Mouse (Mus musculus) MEL (cell line): ENCODE measurements around the gene Atp5h. TPM values are rescaled to one million over a fixed set of nuclear protein-coding genes. Genes with fewer than 3 reads are reported as not detected.
A peak's percentile ranks its signal among the peaks of the same experiment; 100 is the strongest.

Source experiments
- DNase-seq: peaks from one replicate; pipeline ENCODE4 v3.0.0; 2011; ENCODE audit warnings: low read depth, low spot score
- H3K27ac ChIP-seq: 2 replicates; pipeline ENCODE4 v1.5.1; 2012; ENCODE audit warnings: low read depth, mild to moderate bottlenecking, control low read depth, low read length, moderate library complexity; ENCODE audit not compliant: control insufficient read depth
- H3K27me3 ChIP-seq, 2 experiments: fragments of 150-350 bp in 1 of 2; sonication (generic) in 1 of 2; 2 replicates each; pipeline ENCODE4 v1.6.1; 2012; ENCODE audit warnings: low read length in 2 of 2, mild to moderate bottlenecking in 2 of 2, improper control_type of control experiment in 1 of 2, moderate library complexity in 1 of 2; ENCODE audit not compliant: insufficient read depth in 2 of 2, control insufficient read depth in 1 of 2
- H3K36me3 ChIP-seq, 2 experiments: 2 replicates each; pipeline ENCODE4 v1.6.1; 2012 to 2014; ENCODE audit warnings: low read length in 2 of 2, improper control_type of control experiment in 1 of 2, inconsistent platforms in 1 of 2, mild to moderate bottlenecking in 1 of 2; ENCODE audit not compliant: insufficient read depth in 2 of 2, control insufficient read depth in 1 of 2
- H3K4me1 ChIP-seq, 2 experiments: fragments of 150-350 bp in 1 of 2; sonication (generic) in 1 of 2; 2 replicates each; pipeline ENCODE4 v1.6.1; 2012; ENCODE audit warnings: low read length in 2 of 2, improper control_type of control experiment in 1 of 2, mild to moderate bottlenecking in 1 of 2; ENCODE audit not compliant: insufficient read depth in 2 of 2, control insufficient read depth in 1 of 2
- H3K4me3 ChIP-seq, 2 experiments: fragments of 150-350 bp in 1 of 2; sonication (generic) in 1 of 2; 2 replicates each; pipeline ENCODE4 v1.5.1; 2012; ENCODE audit warnings: low read depth in 2 of 2, low read length in 2 of 2, mild to moderate bottlenecking in 2 of 2, moderate library complexity in 2 of 2, control low read depth in 1 of 2, improper control_type of control experiment in 1 of 2; ENCODE audit not compliant: control insufficient read depth in 1 of 2, insufficient read depth in 1 of 2
- H3K79me2 ChIP-seq: 2 replicates; pipeline ENCODE4 v1.6.1; 2012; ENCODE audit warnings: mild to moderate bottlenecking, low read length, moderate library complexity; ENCODE audit not compliant: control insufficient read depth, poor library complexity, insufficient read depth
- H3K9ac ChIP-seq: 2 replicates; pipeline ENCODE4 v1.6.1; 2012; ENCODE audit warnings: low read depth, mild to moderate bottlenecking, control low read depth, low read length, moderate library complexity; ENCODE audit not compliant: control insufficient read depth, poor library complexity, severe bottlenecking
- H3K9me3 ChIP-seq: fragments of 150-350 bp; sonication (generic); replicated peaks from 2 replicates; pipeline ENCODE4 v1.6.1; 2012; ENCODE audit warnings: mild to moderate bottlenecking, low read length, improper control_type of control experiment, moderate library complexity; ENCODE audit not compliant: insufficient read depth
- BHLHE40 ChIP-seq: IDR thresholded peaks from 2 replicates; pipeline ENCODE4 v1.6.1; 2012; ENCODE audit warnings: low read depth, mild to moderate bottlenecking, inconsistent platforms, low read length, improper control_type of control experiment, borderline replicate concordance
- CHD1 ChIP-seq: IDR thresholded peaks from 2 replicates; pipeline ENCODE4 v1.6.1; 2012; ENCODE audit warnings: low read depth, mild to moderate bottlenecking, inconsistent platforms, low read length, improper control_type of control experiment
- CHD2 ChIP-seq: IDR thresholded peaks from 2 replicates; pipeline ENCODE4 v1.6.1; 2011; ENCODE audit warnings: low read length, improper control_type of control experiment
- E2F4 ChIP-seq: IDR thresholded peaks from 2 replicates; pipeline ENCODE4 v1.6.1; 2011; ENCODE audit warnings: low read depth, low read length, improper control_type of control experiment, borderline replicate concordance
- ELF1 ChIP-seq: IDR thresholded peaks from 2 replicates; pipeline ENCODE4 v1.6.1; 2014; ENCODE audit warnings: low read depth, mild to moderate bottlenecking, inconsistent platforms, low read length, improper control_type of control experiment, moderate library complexity
- EP300 ChIP-seq, 2 experiments: IDR thresholded peaks; 2 replicates each; pipeline ENCODE4 v1.6.1; 2011; ENCODE audit warnings: improper control_type of control experiment in 2 of 2, low read length in 2 of 2, low read depth in 1 of 2, mild to moderate bottlenecking in 1 of 2
- GABPA ChIP-seq: IDR thresholded peaks from 2 replicates; pipeline ENCODE4 v1.6.1; 2012; ENCODE audit warnings: low read depth, mild to moderate bottlenecking, inconsistent platforms, low read length, improper control_type of control experiment, moderate library complexity
- GATA1 ChIP-seq: IDR thresholded peaks from 2 replicates; pipeline ENCODE4 v1.6.1; 2011; ENCODE audit warnings: low read depth, low read length, improper control_type of control experiment
- HCFC1 ChIP-seq: IDR thresholded peaks from 2 replicates; pipeline ENCODE4 v1.6.1; 2012; ENCODE audit warnings: low read depth, mild to moderate bottlenecking, inconsistent platforms, low read length, improper control_type of control experiment, moderate library complexity
- JUND ChIP-seq: IDR thresholded peaks from 2 replicates; pipeline ENCODE4 v1.6.1; 2011; ENCODE audit warnings: low read depth, mild to moderate bottlenecking, improper control_type of control experiment, low read length
- KAT2A ChIP-seq: conservative IDR thresholded peaks from 2 replicates; pipeline ENCODE4 v1.6.1; 2012; ENCODE audit warnings: low read depth, low read length, improper control_type of control experiment, inconsistent platforms
- MAFK ChIP-seq: IDR thresholded peaks from 2 replicates; pipeline ENCODE4 v1.6.1; 2011; ENCODE audit warnings: low read depth, mild to moderate bottlenecking, low read length, improper control_type of control experiment, borderline replicate concordance
- MAX ChIP-seq: IDR thresholded peaks from 2 replicates; pipeline ENCODE4 v1.6.1; 2011; ENCODE audit warnings: low read length, improper control_type of control experiment
- MAZ ChIP-seq: IDR thresholded peaks from 2 replicates; pipeline ENCODE4 v1.6.1; 2012; ENCODE audit warnings: low read depth, mild to moderate bottlenecking, inconsistent platforms, low read length, improper control_type of control experiment
- MEF2A ChIP-seq: IDR thresholded peaks from 2 replicates; pipeline ENCODE4 v1.6.1; 2014; ENCODE audit warnings: low read depth, mild to moderate bottlenecking, inconsistent platforms, low read length, improper control_type of control experiment; ENCODE audit not compliant: poor library complexity, insufficient replicate concordance, severe bottlenecking; ENCODE audit errors: extremely low read depth
- MYB ChIP-seq: IDR thresholded peaks from 2 replicates; pipeline ENCODE4 v1.6.1; 2011; ENCODE audit warnings: mild to moderate bottlenecking, low read depth, low read length, improper control_type of control experiment
- MYC ChIP-seq: IDR thresholded peaks from 2 replicates; pipeline ENCODE4 v1.6.1; 2011; ENCODE audit warnings: low read depth, mild to moderate bottlenecking, low read length, improper control_type of control experiment, moderate library complexity
- NELFE ChIP-seq: IDR thresholded peaks from 2 replicates; pipeline ENCODE4 v1.6.1; 2011; ENCODE audit warnings: low read depth, low read length, improper control_type of control experiment
- POLR2AphosphoS2 ChIP-seq: IDR thresholded peaks from 2 replicates; pipeline ENCODE4 v1.6.1; 2011; ENCODE audit warnings: low read length, improper control_type of control experiment
- POLR2AphosphoS5 ChIP-seq: IDR thresholded peaks from 2 replicates; pipeline ENCODE4 v1.6.1; 2012; ENCODE audit warnings: low read depth, borderline replicate concordance, mild to moderate bottlenecking, inconsistent platforms, low read length, moderate library complexity, mixed read lengths
- RAD21 ChIP-seq: IDR thresholded peaks from 2 replicates; pipeline ENCODE4 v1.6.1; 2011; ENCODE audit warnings: mild to moderate bottlenecking, low read depth, low read length, improper control_type of control experiment
- RCOR1 ChIP-seq: IDR thresholded peaks from 2 replicates; pipeline ENCODE4 v1.6.1; 2012; ENCODE audit warnings: low read depth, mild to moderate bottlenecking, inconsistent platforms, low read length, improper control_type of control experiment
- SIN3A ChIP-seq: IDR thresholded peaks from 2 replicates; pipeline ENCODE4 v1.6.1; 2012; ENCODE audit warnings: low read length, improper control_type of control experiment, inconsistent platforms
- SMC3 ChIP-seq: IDR thresholded peaks from 2 replicates; pipeline ENCODE4 v1.6.1; 2011; ENCODE audit warnings: low read depth, low read length, improper control_type of control experiment
- TBP ChIP-seq: IDR thresholded peaks from 2 replicates; pipeline ENCODE4 v1.8.0; 2011; ENCODE audit warnings: low read depth, low read length, improper control_type of control experiment
- UBTF ChIP-seq: IDR thresholded peaks from 2 replicates; pipeline ENCODE4 v1.6.1; 2012; ENCODE audit warnings: low read depth, mild to moderate bottlenecking, inconsistent platforms, low read length, improper control_type of control experiment, moderate library complexity, borderline replicate concordance; ENCODE audit not compliant: insufficient read depth
- USF1 ChIP-seq: IDR thresholded peaks from 2 replicates; pipeline ENCODE4 v1.6.1; 2014; ENCODE audit warnings: low read depth, mild to moderate bottlenecking, inconsistent platforms, low read length, improper control_type of control experiment, moderate library complexity
- ZC3H11A ChIP-seq: IDR thresholded peaks from 2 replicates; pipeline ENCODE4 v1.6.1; 2012; ENCODE audit warnings: low read depth, mild to moderate bottlenecking, inconsistent platforms, low read length, improper control_type of control experiment
- ZKSCAN1 ChIP-seq: IDR thresholded peaks from 2 replicates; pipeline ENCODE4 v1.6.1; 2012; ENCODE audit warnings: low read depth, mild to moderate bottlenecking, inconsistent platforms, low read length, improper control_type of control experiment, moderate library complexity
- ZMIZ1 ChIP-seq: IDR thresholded peaks from 2 replicates; pipeline ENCODE4 v1.6.1; 2012; ENCODE audit warnings: low read depth, mild to moderate bottlenecking, inconsistent platforms, low read length, improper control_type of control experiment, moderate library complexity
- ZNF384 ChIP-seq: IDR thresholded peaks from 2 replicates; pipeline ENCODE4 v1.6.1; 2012; ENCODE audit warnings: low read depth, mild to moderate bottlenecking, inconsistent platforms, low read length, improper control_type of control experiment
- polyA plus RNA-seq, 2 experiments: library from polyadenylated mRNA; stranded (reverse) in 1 of 2; unstranded in 1 of 2; fragments of >175 nt in 1 of 2; fragments of >200 nt in 1 of 2; gene quantifications; 2 replicates each; pipeline versions ENCODE4 v1.2.1 to v1.2.4; 2012; ENCODE audit warnings: low replicate concordance in 2 of 2, low read depth in 1 of 2; ENCODE audit not compliant: insufficient read length in 2 of 2, insufficient read depth in 1 of 2, missing spikeins in 1 of 2
- total RNA-seq: library from RNA; depleted of rRNA; stranded (reverse); fragments of 300-350 nt; gene quantifications from 2 replicates; pipeline ENCODE4 v1.2.3, GENCODE M21; 2012

The Atp5h gene
- total and polyA plus RNA-seq, 3 experiments = 525 to 1,715 (median 706) TPM

GRCm38 (mm10) chr11:115439326-115439725 lies 19.6 kb upstream of the Atp5h start:
- no peak overlapping the region for H3K9ac ChIP-seq
- DNase-seq = no peak
- H3K4me3 ChIP-seq = no peak overlapping the region
- H3K79me2 ChIP-seq = no peaks in the 10 kb centered on the region
- peak; percentile 58 for TF ChIP-seq RCOR1
- TF ChIP-seq TBP = no peak
- peaks cover 0 to 5% of the 10 kb centered on the region in 2 experiments; a peak in 2 of 4 replicates for H3K36me3 ChIP-seq
- no peak overlapping the region for H3K27ac ChIP-seq
- H3K9me3 ChIP-seq = no peaks in the 10 kb centered on the region
- H3K4me1 ChIP-seq = peaks cover 3 to 8% of the 10 kb centered on the region in 2 experiments; a peak in 3 of 4 replicates
- no peaks in the 10 kb centered on the region for H3K27me3 ChIP-seq

- Histone ChIP-seq H3K79me2 (no peaks in the 10 kb centered on the region), H3K36me3 (peaks cover 0 to 5% of the 10 kb centered on the region in 2 experiments; a peak in 2 of 4 replicates), H3K27ac (no peak overlapping the region; the same call in 1 of the 2 replicates), H3K27me3 (no peaks in the 10 kb centered on the region), H3K9ac (no peak overlapping the region), H3K4me3 (no peak overlapping the region), H3K4me1 (peaks cover 3 to 8% of the 10 kb centered on the region in 2 experiments; a peak in 3 of 4 replicates), H3K9me3 (no peaks in the 10 kb centered on the region)
- peak; percentile 80 for DNase-seq
- TF ChIP-seq EP300 (IDR thresholded peaks at IDR 0.05; ENCODE audit: low read depth in 1 of 2, low read length in 2 of 2) (peak; percentile 59 to 62), TBP (no peak), GATA1 (peak; percentile 40; the same call in 1 of the 2 replicates), MEF2A (no peak), GABPA (peak; percentile 92), ZKSCAN1 (no peak), BHLHE40 (no peak), UBTF (no peak), KAT2A (no peak), SMC3 (0 out of 2 replicates have a peak, but pooled peaks have one; percentile 2), MYC (0 out of 2 replicates have a peak, but pooled peaks have one; percentile 19), RCOR1 (0 out of 2 replicates have a peak, but pooled peaks have one; percentile 32), E2F4 (no peak), ZMIZ1 (no peak), POLR2AphosphoS2 (no peak), MAFK (peak; percentile 95), RAD21 (no peak), CHD2 (no peak), MYB (no peak), MAX (peak; percentile 44; the same call in 1 of the 2 replicates), HCFC1 (no peak), JUND (no peak), CHD1 (no peak), USF1 (no peak), ZC3H11A (no peak), POLR2AphosphoS5 (no peak), ZNF384 (no peak), ELF1 (no peak), NELFE (no peak), MAZ (no peak), SIN3A (peak; percentile 68)
Observed at GRCm38 (mm10) chr11:115437571-115438122, 17.9 kb upstream of the Atp5h start.
